Mouse (Mus musculus): ENCODE measurements around the gene Cdca3. TPM values are rescaled to one million over a fixed set of nuclear protein-coding genes. Genes with fewer than 3 reads are reported as not detected.
A peak's percentile ranks its signal among the peaks of the same experiment; 100 is the strongest.

Cdca3 gene
- polyA plus RNA-seq (2015; fragmentation: Nextera tagmentation; extraction: Ambion mirVana), result 202 and 204 TPM in 2 replicates

GRCm38 (mm10) chr6:124828868-124829798, at the start of gene Cdca3, which contains the start of gene Usp5:
Cdca3 (plus strand) TSS chr6:124829547.
Usp5 (minus strand) TSS chr6:124829484.
- Histone ChIP-seq H3K27me3 (no peaks in the 10 kb centered on the region), H3K9me3 (replicated peaks) (no peaks in the 10 kb centered on the region), H3K4me1 (replicated peaks) (peaks cover 43% of the 10 kb centered on the region), H3K27ac (peak within 1 kb of the TSS; percentile 91), H3K9ac (peak within 1 kb of the TSS; percentile 97), H3K36me3 (peaks cover 58% of the 10 kb centered on the region), H3K4me2 (peak within 1 kb of the TSS; percentile 92), H3K4me3 (replicated peaks) (peak within 1 kb of the TSS; percentile 98)
- peak; percentile 87 for ATAC-seq (ENCODE audit: low read depth)
- WGBS (ENCODE audit: insufficient replicate concordance), result under 1% methylated on average over 55 of the region's 55 CpGs
- peak; percentile 99 for DNase-seq

- 10% methylated on average over 10 of the region's 10 CpGs for WGBS (ENCODE audit: insufficient replicate concordance)
- Histone ChIP-seq H3K9ac (no peak overlapping the region), H3K4me3 (replicated peaks) (peak overlapping the region; percentile 4), H3K9me3 (replicated peaks) (no peaks in the 10 kb centered on the region), H3K27me3 (peaks cover 41% of the 10 kb centered on the region), H3K4me2 (peak overlapping the region; percentile 44), H3K27ac (no peak overlapping the region), H3K36me3 (no peaks in the 10 kb centered on the region), H3K4me1 (replicated peaks) (peaks cover 11% of the 10 kb centered on the region; the same call in 1 of the 2 replicates)
- DNase-seq (no peak), ATAC-seq (ENCODE audit: low read depth) (no peak)
Measured at GRCm38 (mm10) chr6:124779984-124780416, 49.3 kb upstream of the Cdca3 start.

GRCm38 (mm10) chr6:124780917-124781316, 48.4 kb upstream of the Cdca3 start:
- H3K4me1 ChIP-seq (replicated peaks), result peaks cover 11% of the 10 kb centered on the region; the same call in 1 of the 2 replicates
- no peak overlapping the region for H3K4me3 ChIP-seq (replicated peaks)
- no peak overlapping the region for H3K4me2 ChIP-seq
- no peaks in the 10 kb centered on the region for H3K36me3 ChIP-seq
- H3K9me3 ChIP-seq (replicated peaks), result no peaks in the 10 kb centered on the region
- DNase-seq, result no peak
- peaks cover 41% of the 10 kb centered on the region for H3K27me3 ChIP-seq
- WGBS (ENCODE audit: insufficient replicate concordance), result 76% methylated on average over 7 of the region's 7 CpGs
- H3K27ac ChIP-seq, result no peak overlapping the region
- no peak for ATAC-seq (ENCODE audit: low read depth)
- no peak overlapping the region for H3K9ac ChIP-seq

GRCm38 (mm10) chr6:124782436-124782835, 46.9 kb upstream of the Cdca3 start:
- peaks cover 41% of the 10 kb centered on the region for H3K27me3 ChIP-seq
- 18% methylated on average over 6 of the region's 6 CpGs for WGBS (ENCODE audit: insufficient replicate concordance)
- no peaks in the 10 kb centered on the region for H3K36me3 ChIP-seq
- DNase-seq (no peak), ATAC-seq (ENCODE audit: low read depth) (no peak)
- peak overlapping the region; percentile 21 for H3K4me2 ChIP-seq
- H3K9me3 ChIP-seq (replicated peaks), result no peaks in the 10 kb centered on the region
- H3K9ac ChIP-seq, result no peak overlapping the region
- H3K27ac ChIP-seq, result no peak overlapping the region
- peaks cover 11% of the 10 kb centered on the region; the same call in 1 of the 2 replicates for H3K4me1 ChIP-seq (replicated peaks)
- H3K4me3 ChIP-seq (replicated peaks), result 0 out of 2 replicates have a peak overlapping the region, but pooled peaks have one; percentile 10

- ATAC-seq (ENCODE audit: low read depth) (peak; percentile 48), DNase-seq (no peak)
- H3K4me2 ChIP-seq, result no peak overlapping the region
- H3K4me3 ChIP-seq (replicated peaks), result no peak overlapping the region
- H3K27me3 ChIP-seq, result no peaks in the 10 kb centered on the region; the same call in 1 of the 2 replicates
- no peaks in the 10 kb centered on the region for H3K36me3 ChIP-seq
- peaks cover 7% of the 10 kb centered on the region; the same call in 1 of the 2 replicates for H3K4me1 ChIP-seq (replicated peaks)
- WGBS (ENCODE audit: insufficient replicate concordance), result 38% methylated on average over 8 of the region's 8 CpGs
- no peaks in the 10 kb centered on the region for H3K9me3 ChIP-seq (replicated peaks)
- H3K9ac ChIP-seq, result no peak overlapping the region
- H3K27ac ChIP-seq, result no peak overlapping the region
Measured at GRCm38 (mm10) chr6:124786756-124787420, 42.5 kb upstream of the Cdca3 start.

- WGBS (ENCODE audit: insufficient replicate concordance), result 69% methylated on average over 10 of the region's 10 CpGs
- H3K9ac ChIP-seq, result no peak overlapping the region
- no peaks in the 10 kb centered on the region for H3K9me3 ChIP-seq (replicated peaks)
- H3K4me3 ChIP-seq (replicated peaks), result no peak overlapping the region
- H3K36me3 ChIP-seq, result no peaks in the 10 kb centered on the region
- no peak for DNase-seq
- no peak overlapping the region for H3K27ac ChIP-seq
- ATAC-seq (ENCODE audit: low read depth), result no peak
- H3K4me2 ChIP-seq, result no peak overlapping the region
- peaks cover 4% of the 10 kb centered on the region; the same call in 1 of the 2 replicates for H3K4me1 ChIP-seq (replicated peaks)
- no peaks in the 10 kb centered on the region for H3K27me3 ChIP-seq
Measured at GRCm38 (mm10) chr6:124787722-124788121, 41.6 kb upstream of the Cdca3 start.

- DNase-seq, result no peak
- Histone ChIP-seq H3K4me2 (no peak overlapping the region), H3K4me1 (replicated peaks) (peaks cover 4% of the 10 kb centered on the region; the same call in 1 of the 2 replicates), H3K27me3 (no peaks in the 10 kb centered on the region), H3K9ac (no peak overlapping the region), H3K27ac (no peak overlapping the region), H3K36me3 (no peaks in the 10 kb centered on the region), H3K4me3 (replicated peaks) (no peak overlapping the region), H3K9me3 (replicated peaks) (no peaks in the 10 kb centered on the region)
- no peak for ATAC-seq (ENCODE audit: low read depth)
- WGBS (ENCODE audit: insufficient replicate concordance), result 72% methylated on average over 4 of the region's 4 CpGs
Measured at GRCm38 (mm10) chr6:124789519-124789918, 39.8 kb upstream of the Cdca3 start.

GRCm38 (mm10) chr6:124790121-124790520, 39.2 kb upstream of the Cdca3 start:
- no peak overlapping the region for H3K4me3 ChIP-seq (replicated peaks)
- peaks cover 4% of the 10 kb centered on the region for H3K4me1 ChIP-seq (replicated peaks)
- ATAC-seq (ENCODE audit: low read depth) (no peak), DNase-seq (no peak)
- 63% methylated on average over 4 of the region's 4 CpGs for WGBS (ENCODE audit: insufficient replicate concordance)
- no peaks in the 10 kb centered on the region for H3K9me3 ChIP-seq (replicated peaks)
- no peaks in the 10 kb centered on the region for H3K36me3 ChIP-seq
- no peak overlapping the region for H3K4me2 ChIP-seq
- no peak overlapping the region for H3K9ac ChIP-seq
- no peaks in the 10 kb centered on the region for H3K27me3 ChIP-seq
- H3K27ac ChIP-seq, result no peak overlapping the region

GRCm38 (mm10) chr6:124791911-124792310, 37.4 kb upstream of the Cdca3 start:
- H3K27me3 ChIP-seq, result no peaks in the 10 kb centered on the region
- ATAC-seq (ENCODE audit: low read depth) (no peak), DNase-seq (no peak)
- H3K9me3 ChIP-seq (replicated peaks), result no peaks in the 10 kb centered on the region
- H3K4me3 ChIP-seq (replicated peaks), result no peak overlapping the region
- no peaks in the 10 kb centered on the region for H3K36me3 ChIP-seq
- peaks cover 16% of the 10 kb centered on the region for H3K4me1 ChIP-seq (replicated peaks)
- 70% methylated on average over 3 of the region's 3 CpGs for WGBS (ENCODE audit: insufficient replicate concordance)
- no peak overlapping the region for H3K4me2 ChIP-seq
- no peak overlapping the region for H3K9ac ChIP-seq
- no peak overlapping the region for H3K27ac ChIP-seq

GRCm38 (mm10) chr6:124795781-124796180, 33.6 kb upstream of the Cdca3 start:
- Histone ChIP-seq H3K9ac (no peak overlapping the region), H3K36me3 (no peaks in the 10 kb centered on the region), H3K4me3 (replicated peaks) (no peak overlapping the region), H3K27ac (peak overlapping the region; percentile 19; the same call in 1 of the 2 replicates), H3K4me1 (replicated peaks) (peaks cover 12% of the 10 kb centered on the region), H3K9me3 (replicated peaks) (no peaks in the 10 kb centered on the region), H3K4me2 (no peak overlapping the region), H3K27me3 (no peaks in the 10 kb centered on the region)
- DNase-seq, result no peak
- WGBS (ENCODE audit: insufficient replicate concordance), result 75% methylated on average over 4 of the region's 4 CpGs
- ATAC-seq (ENCODE audit: low read depth), result peak; percentile 12; the same call in 1 of the 2 replicates

GRCm38 (mm10) chr6:124796200-124796599, 33.1 kb upstream of the Cdca3 start:
- no peak overlapping the region for H3K9ac ChIP-seq
- ATAC-seq (ENCODE audit: low read depth) (peak; percentile 55; the same call in 1 of the 2 replicates), DNase-seq (no peak)
- H3K27ac ChIP-seq, result peak overlapping the region; percentile 19
- H3K27me3 ChIP-seq, result no peaks in the 10 kb centered on the region
- no peaks in the 10 kb centered on the region for H3K36me3 ChIP-seq
- H3K4me3 ChIP-seq (replicated peaks), result no peak overlapping the region
- H3K4me1 ChIP-seq (replicated peaks), result peaks cover 12% of the 10 kb centered on the region
- H3K4me2 ChIP-seq, result no peak overlapping the region
- WGBS (ENCODE audit: insufficient replicate concordance), result 70% methylated on average over 2 of the region's 2 CpGs
- no peaks in the 10 kb centered on the region for H3K9me3 ChIP-seq (replicated peaks)
